Mouse (Mus musculus) MEL (cell line): ENCODE measurements around the gene Kctd5. TPM values are rescaled to one million over a fixed set of nuclear protein-coding genes. Genes with fewer than 3 reads are reported as not detected.

Experiments used
- DNase-seq: peaks from one replicate; pipeline ENCODE4 v3.0.0; 2011; ENCODE audit warnings: low read depth, low spot score
- H3K27ac ChIP-seq: 2 replicates; pipeline ENCODE4 v1.5.1; 2012; ENCODE audit warnings: low read depth, mild to moderate bottlenecking, control low read depth, low read length, moderate library complexity; ENCODE audit not compliant: control insufficient read depth
- H3K27me3 ChIP-seq, 2 experiments: fragments of 150-350 bp in 1 of 2; sonication (generic) in 1 of 2; 2 replicates each; pipeline ENCODE4 v1.6.1; 2012; ENCODE audit warnings: low read length in 2 of 2, mild to moderate bottlenecking in 2 of 2, improper control_type of control experiment in 1 of 2, moderate library complexity in 1 of 2; ENCODE audit not compliant: insufficient read depth in 2 of 2, control insufficient read depth in 1 of 2
- H3K36me3 ChIP-seq, 2 experiments: 2 replicates each; pipeline ENCODE4 v1.6.1; 2012 to 2014; ENCODE audit warnings: low read length in 2 of 2, improper control_type of control experiment in 1 of 2, inconsistent platforms in 1 of 2, mild to moderate bottlenecking in 1 of 2; ENCODE audit not compliant: insufficient read depth in 2 of 2, control insufficient read depth in 1 of 2
- H3K4me1 ChIP-seq, 2 experiments: fragments of 150-350 bp in 1 of 2; sonication (generic) in 1 of 2; 2 replicates each; pipeline ENCODE4 v1.6.1; 2012; ENCODE audit warnings: low read length in 2 of 2, improper control_type of control experiment in 1 of 2, mild to moderate bottlenecking in 1 of 2; ENCODE audit not compliant: insufficient read depth in 2 of 2, control insufficient read depth in 1 of 2
- H3K4me3 ChIP-seq, 2 experiments: fragments of 150-350 bp in 1 of 2; sonication (generic) in 1 of 2; 2 replicates each; pipeline ENCODE4 v1.5.1; 2012; ENCODE audit warnings: low read depth in 2 of 2, low read length in 2 of 2, mild to moderate bottlenecking in 2 of 2, moderate library complexity in 2 of 2, control low read depth in 1 of 2, improper control_type of control experiment in 1 of 2; ENCODE audit not compliant: control insufficient read depth in 1 of 2, insufficient read depth in 1 of 2
- H3K79me2 ChIP-seq: 2 replicates; pipeline ENCODE4 v1.6.1; 2012; ENCODE audit warnings: mild to moderate bottlenecking, low read length, moderate library complexity; ENCODE audit not compliant: control insufficient read depth, poor library complexity, insufficient read depth
- H3K9ac ChIP-seq: 2 replicates; pipeline ENCODE4 v1.6.1; 2012; ENCODE audit warnings: low read depth, mild to moderate bottlenecking, control low read depth, low read length, moderate library complexity; ENCODE audit not compliant: control insufficient read depth, poor library complexity, severe bottlenecking
- H3K9me3 ChIP-seq: fragments of 150-350 bp; sonication (generic); replicated peaks from 2 replicates; pipeline ENCODE4 v1.6.1; 2012; ENCODE audit warnings: mild to moderate bottlenecking, low read length, improper control_type of control experiment, moderate library complexity; ENCODE audit not compliant: insufficient read depth
- EP300 ChIP-seq, 2 experiments: IDR thresholded peaks; 2 replicates each; pipeline ENCODE4 v1.6.1; 2011; ENCODE audit warnings: improper control_type of control experiment in 2 of 2, low read length in 2 of 2, low read depth in 1 of 2, mild to moderate bottlenecking in 1 of 2
- ETS1 ChIP-seq: IDR thresholded peaks from 2 replicates; pipeline ENCODE4 v1.6.1; 2012; ENCODE audit warnings: low read depth, mild to moderate bottlenecking, inconsistent platforms, low read length, improper control_type of control experiment, moderate library complexity
- GABPA ChIP-seq: IDR thresholded peaks from 2 replicates; pipeline ENCODE4 v1.6.1; 2012; ENCODE audit warnings: low read depth, mild to moderate bottlenecking, inconsistent platforms, low read length, improper control_type of control experiment, moderate library complexity
- GATA1 ChIP-seq: IDR thresholded peaks from 2 replicates; pipeline ENCODE4 v1.6.1; 2011; ENCODE audit warnings: low read depth, low read length, improper control_type of control experiment
- JUND ChIP-seq: IDR thresholded peaks from 2 replicates; pipeline ENCODE4 v1.6.1; 2011; ENCODE audit warnings: low read depth, mild to moderate bottlenecking, improper control_type of control experiment, low read length
- MAFK ChIP-seq: IDR thresholded peaks from 2 replicates; pipeline ENCODE4 v1.6.1; 2011; ENCODE audit warnings: low read depth, mild to moderate bottlenecking, low read length, improper control_type of control experiment, borderline replicate concordance
- MYC ChIP-seq: IDR thresholded peaks from 2 replicates; pipeline ENCODE4 v1.6.1; 2011; ENCODE audit warnings: low read depth, mild to moderate bottlenecking, low read length, improper control_type of control experiment, moderate library complexity
- POLR2A ChIP-seq, 2 experiments: IDR thresholded peaks; 2 replicates each; pipeline ENCODE4 v1.6.1; 2011 to 2012; ENCODE audit warnings: low read length in 2 of 2, mild to moderate bottlenecking in 2 of 2, control low read depth in 1 of 2, improper control_type of control experiment in 1 of 2, low read depth in 1 of 2, moderate library complexity in 1 of 2; ENCODE audit not compliant: control insufficient read depth in 1 of 2, insufficient read depth in 1 of 2, poor library complexity in 1 of 2
- TAL1 ChIP-seq: IDR thresholded peaks from 2 replicates; pipeline ENCODE4 v1.6.1; 2012; ENCODE audit warnings: mild to moderate bottlenecking, inconsistent platforms, low read length, moderate library complexity, mixed read lengths
- TBP ChIP-seq: IDR thresholded peaks from 2 replicates; pipeline ENCODE4 v1.8.0; 2011; ENCODE audit warnings: low read depth, low read length, improper control_type of control experiment
- USF1 ChIP-seq: IDR thresholded peaks from 2 replicates; pipeline ENCODE4 v1.6.1; 2014; ENCODE audit warnings: low read depth, mild to moderate bottlenecking, inconsistent platforms, low read length, improper control_type of control experiment, moderate library complexity
- ZC3H11A ChIP-seq: IDR thresholded peaks from 2 replicates; pipeline ENCODE4 v1.6.1; 2012; ENCODE audit warnings: low read depth, mild to moderate bottlenecking, inconsistent platforms, low read length, improper control_type of control experiment
- ZKSCAN1 ChIP-seq: IDR thresholded peaks from 2 replicates; pipeline ENCODE4 v1.6.1; 2012; ENCODE audit warnings: low read depth, mild to moderate bottlenecking, inconsistent platforms, low read length, improper control_type of control experiment, moderate library complexity
- ZMIZ1 ChIP-seq: IDR thresholded peaks from 2 replicates; pipeline ENCODE4 v1.6.1; 2012; ENCODE audit warnings: low read depth, mild to moderate bottlenecking, inconsistent platforms, low read length, improper control_type of control experiment, moderate library complexity
- ZNF384 ChIP-seq: IDR thresholded peaks from 2 replicates; pipeline ENCODE4 v1.6.1; 2012; ENCODE audit warnings: low read depth, mild to moderate bottlenecking, inconsistent platforms, low read length, improper control_type of control experiment
- polyA plus RNA-seq, 2 experiments: library from polyadenylated mRNA; stranded (reverse) in 1 of 2; unstranded in 1 of 2; fragments of >175 nt in 1 of 2; fragments of >200 nt in 1 of 2; gene quantifications; 2 replicates each; pipeline versions ENCODE4 v1.2.1 to v1.2.4; 2012; ENCODE audit warnings: low replicate concordance in 2 of 2, low read depth in 1 of 2; ENCODE audit not compliant: insufficient read length in 2 of 2, insufficient read depth in 1 of 2, missing spikeins in 1 of 2
- total RNA-seq: library from RNA; depleted of rRNA; stranded (reverse); fragments of 300-350 nt; gene quantifications from 2 replicates; pipeline ENCODE4 v1.2.3, GENCODE M21; 2012

Kctd5 gene
- total and polyA plus RNA-seq, 3 experiments: 20.2 to 33.2 TPM; not detected in 1

GRCm38 (mm10) chr17:24119446-24119845 lies 46.2 kb upstream of the Kctd5 start:
- TF ChIP-seq TBP: no peak
- TF ChIP-seq GATA1: no peak
- no peak for TF ChIP-seq USF1
- no peak for TF ChIP-seq GABPA
- TF ChIP-seq ZC3H11A: no peak
- TF ChIP-seq ETS1: no peak
- no peak for TF ChIP-seq ZMIZ1
- TF ChIP-seq MYC: no peak
- DNase-seq: no peak
- H3K79me2 ChIP-seq: peaks cover 8% of the 10 kb centered on the region; the same call in 1 of the 2 replicates
- peaks cover 4 to 5% of the 10 kb centered on the region in 2 experiments; a peak in 2 of 4 replicates for H3K4me1 ChIP-seq
- H3K36me3 ChIP-seq: peaks cover 0 to 7% of the 10 kb centered on the region in 2 experiments; a peak in 3 of 4 replicates
- no peak overlapping the region for H3K27ac ChIP-seq
- H3K9me3 ChIP-seq: no peaks in the 10 kb centered on the region
- H3K9ac ChIP-seq: no peak overlapping the region
- H3K27me3 ChIP-seq: no peaks in the 10 kb centered on the region
- no peak overlapping the region for H3K4me3 ChIP-seq

- H3K36me3 ChIP-seq: peaks cover 2 to 12% of the 10 kb centered on the region in 2 experiments
- H3K27me3 ChIP-seq: no peaks in the 10 kb centered on the region
- H3K27ac ChIP-seq: no peak overlapping the region
- H3K9me3 ChIP-seq: no peaks in the 10 kb centered on the region
- DNase-seq: no peak
- H3K4me1 ChIP-seq: peaks cover 0 to 2% of the 10 kb centered on the region in 2 experiments; a peak in 2 of 4 replicates
- H3K79me2 ChIP-seq: peaks cover 3% of the 10 kb centered on the region; the same call in 1 of the 2 replicates
- H3K4me3 ChIP-seq: no peak overlapping the region
- no peak for TF ChIP-seq ETS1
- TF ChIP-seq, all 39 proteins: peak for 0
- H3K9ac ChIP-seq: no peak overlapping the region
Observed at GRCm38 (mm10) chr17:24113031-24113430, 39.7 kb upstream of the Kctd5 start.

- no peak overlapping the region for H3K27ac ChIP-seq
- peaks cover 2 to 19% of the 10 kb centered on the region in 2 experiments for H3K36me3 ChIP-seq
- DNase-seq: no peak
- H3K79me2 ChIP-seq: no peaks in the 10 kb centered on the region; the same call in 1 of the 2 replicates
- no peak overlapping the region for H3K9ac ChIP-seq
- H3K4me1 ChIP-seq: peaks cover 0 to 2% of the 10 kb centered on the region in 2 experiments; a peak in 2 of 4 replicates
- no peaks in the 10 kb centered on the region for H3K27me3 ChIP-seq
- TF ChIP-seq GABPA (no peak), MAFK (no peak), JUND (no peak), ZNF384 (no peak), POLR2A (IDR thresholded peaks at IDR 0.05; ENCODE audit: control insufficient read depth in 1 of 2, insufficient read depth in 1 of 2, low read depth in 1 of 2, low read length in 2 of 2, poor library complexity in 1 of 2) (no peak), ZKSCAN1 (no peak), EP300 (IDR thresholded peaks at IDR 0.05; ENCODE audit: low read depth in 1 of 2, low read length in 2 of 2) (no peak), TAL1 (no peak)
- no peak overlapping the region for H3K4me3 ChIP-seq
- no peaks in the 10 kb centered on the region for H3K9me3 ChIP-seq
Observed at GRCm38 (mm10) chr17:24111256-24111655, 38.0 kb upstream of the Kctd5 start.
